In the genomic region with DNA sequence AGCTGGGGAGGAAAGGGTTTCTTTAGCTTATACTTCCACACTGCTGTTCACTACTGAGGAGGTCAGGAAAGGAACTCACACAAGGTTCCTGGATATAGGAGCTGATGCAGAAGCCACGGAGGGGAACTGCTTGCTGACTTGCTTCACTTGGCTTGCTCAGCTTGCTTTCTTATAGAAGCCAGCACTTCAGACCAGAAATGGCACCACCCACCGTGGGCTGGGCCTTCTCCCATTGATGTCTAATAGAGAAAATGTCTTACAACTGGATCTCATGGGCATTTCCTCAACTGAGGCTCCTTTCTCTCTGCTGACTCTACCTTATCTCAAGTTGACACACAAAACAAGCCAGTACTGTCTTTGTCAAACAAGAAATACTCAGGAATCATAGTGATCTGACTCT, we compare ENCODE assay signal across 20 mouse cellular contexts. TPM values are rescaled to one million over a fixed set of nuclear protein-coding genes. Genes with fewer than 3 reads are reported as not detected.
A peak's percentile ranks its signal among the peaks of the same experiment; 100 is the strongest.
DNase-seq lines count a peak whose midpoint lies in the region; ATAC-seq and TF ChIP-seq lines count a peak whose summit lies in the region.
"Had no signal": no experiment of that assay in that cellular context is flagged by ENCODE, and none has a peak within 500 bp of the region (broad histone marks: within the 10 kb centered on the region; RNA-seq: fewer than 3 reads in every experiment).

No protein-coding gene starts in this region.

- no peaks in the 10 kb centered on the region; the same call in 1 of the 2 replicates for H3K36me3 ChIP-seq in liver, embryonic 11.5 days (ENCODE audit: control insufficient read depth, insufficient read depth, low read length)
- peaks cover 3% of the 10 kb centered on the region for H3K36me3 ChIP-seq in liver, embryonic 14.5 days (replicated peaks; ENCODE audit: control insufficient read depth, insufficient read depth, low read depth)
- peaks cover 4% of the 10 kb centered on the region for H3K36me3 ChIP-seq in splenic B cell, adult 2 months (ENCODE audit: control insufficient read depth, insufficient read depth, low read length, poor library complexity, severe bottlenecking)
- no peaks in the 10 kb centered on the region for H3K36me3 ChIP-seq in forebrain, embryonic 11.5 days (ENCODE audit: control insufficient read depth, insufficient read depth, low read length)
- H3K36me3 ChIP-seq: forebrain, embryonic 15.5 days had no signal

- TF ChIP-seq EP300 in liver, embryonic 14.5 days (IDR thresholded peaks at IDR 0.05; ENCODE audit: low read depth), result no peak

- H3K9ac ChIP-seq in liver, embryonic 11.5 days (ENCODE audit: low read depth, low read length), result no peak overlapping the region
- no peak overlapping the region for H3K9ac ChIP-seq in liver, embryonic 14.5 days (replicated peaks)
- no peak overlapping the region for H3K9ac ChIP-seq in forebrain, embryonic 11.5 days (ENCODE audit: low read length)
- H3K9ac ChIP-seq: forebrain, embryonic 15.5 days; heart, embryonic 13.5 days had no signal

- DNase-seq in liver, result peak; percentile 9
- DNase-seq in liver, embryonic 11.5 days (ENCODE audit: low spot score), result no peak
- peak; percentile 9 for DNase-seq in MN1 (ENCODE audit: low spot score)
- DNase-seq in liver, embryonic 14.5 days (ENCODE audit: low read depth in 3 of 3, low spot score in 3 of 3), result no peak
- DNase-seq in splenic B cell, adult 2 months (ENCODE audit: low read depth, low spot score), result peak; percentile 2
- DNase-seq in right cerebral cortex, postnatal 14 days, result no peak
- no peak for DNase-seq in forebrain, embryonic 11.5 days (ENCODE audit: low spot score)
- DNase-seq: adrenal gland, postnatal 14 days; cerebellum, adult 2 months; cerebellum, postnatal 10 days; gastrocnemius, postnatal 36 days; heart, adult 11 months; heart, postnatal 36 days had no signal

- no peaks in the 10 kb centered on the region; the same call in 1 of the 2 replicates for H3K4me1 ChIP-seq in liver, embryonic 11.5 days (replicated peaks; ENCODE audit: control insufficient read depth, insufficient read depth, low read length)
- no peaks in the 10 kb centered on the region; a peak in 1 of 4 replicates for H3K4me1 ChIP-seq in liver, embryonic 14.5 days (replicated peaks; ENCODE audit: control insufficient read depth in 2 of 2, insufficient read depth in 2 of 2, low read length in 1 of 2)
- H3K4me1 ChIP-seq in forebrain, embryonic 11.5 days (replicated peaks; ENCODE audit: control insufficient read depth, insufficient read depth, low read length), result no peaks in the 10 kb centered on the region
- H3K4me1 ChIP-seq: embryonic facial prominence, embryonic 10.5 days; forebrain, embryonic 10.5 days had no signal

- H3K9me3 ChIP-seq in liver, embryonic 11.5 days (ENCODE audit: control insufficient read depth, low read length), result no peaks in the 10 kb centered on the region
- H3K9me3 ChIP-seq in liver, embryonic 14.5 days (ENCODE audit: control insufficient read depth, low read length), result no peaks in the 10 kb centered on the region
- H3K9me3 ChIP-seq in forebrain, embryonic 11.5 days (ENCODE audit: control insufficient read depth, low read length), result no peaks in the 10 kb centered on the region
- H3K9me3 ChIP-seq: embryonic facial prominence, embryonic 10.5 days; forebrain, embryonic 10.5 days; forebrain, embryonic 15.5 days; heart, embryonic 13.5 days had no signal

- ATAC-seq in liver, embryonic 11.5 days (replicated peaks; ENCODE audit: low FRiP score), result no peak
- ATAC-seq in liver, embryonic 14.5 days (ENCODE audit: insufficient read depth), result peak; percentile 33; the same call in 1 of the 2 replicates
- no peak for ATAC-seq in forebrain, embryonic 11.5 days (replicated peaks; ENCODE audit: low FRiP score)
- ATAC-seq in erythroblast, adult 5-6 weeks (replicated peaks; ENCODE audit: low FRiP score, poor library complexity, severe bottlenecking), result no peak
- ATAC-seq: forebrain, embryonic 15.5 days; hindbrain, embryonic 16.5 days had no signal

- no peaks in the 10 kb centered on the region for H3K27me3 ChIP-seq in liver, embryonic 11.5 days (replicated peaks; ENCODE audit: control insufficient read depth, insufficient read depth, low read length)
- H3K27me3 ChIP-seq in liver, embryonic 14.5 days (ENCODE audit: control insufficient read depth, insufficient read depth, low read length), result no peaks in the 10 kb centered on the region
- H3K27me3 ChIP-seq in splenic B cell, adult 2 months (ENCODE audit: control insufficient read depth, insufficient read depth, low read length, poor library complexity, severe bottlenecking), result no peaks in the 10 kb centered on the region
- H3K27me3 ChIP-seq in forebrain, embryonic 11.5 days (ENCODE audit: control insufficient read depth, insufficient read depth, low read length), result no peaks in the 10 kb centered on the region
- H3K27me3 ChIP-seq: forebrain, embryonic 15.5 days; heart, embryonic 13.5 days had no signal

- no peak for TF ChIP-seq CTCF in liver, embryonic 14.5 days (IDR thresholded peaks at IDR 0.05; ENCODE audit: low read depth)

- H3K27ac ChIP-seq in liver, embryonic 11.5 days (ENCODE audit: low read depth, low read length), result no peak overlapping the region
- H3K27ac ChIP-seq in liver, embryonic 14.5 days, result no peak overlapping the region
- H3K27ac ChIP-seq in forebrain, embryonic 11.5 days (ENCODE audit: low read depth, low read length), result no peak overlapping the region
- H3K27ac ChIP-seq: embryonic facial prominence, embryonic 10.5 days; forebrain, embryonic 10.5 days; forebrain, embryonic 15.5 days; heart, embryonic 13.5 days had no signal

- H3K4me2 ChIP-seq in liver, embryonic 11.5 days, result no peak overlapping the region
- H3K4me2 ChIP-seq in liver, embryonic 14.5 days (ENCODE audit: low read depth), result no peak overlapping the region
- H3K4me2 ChIP-seq in forebrain, embryonic 11.5 days (ENCODE audit: low read depth, low read length, severe bottlenecking), result no peak overlapping the region
- H3K4me2 ChIP-seq: forebrain, embryonic 15.5 days; heart, embryonic 13.5 days had no signal

- no peak overlapping the region for H3K4me3 ChIP-seq in liver, embryonic 11.5 days (ENCODE audit: low read depth, low read length)
- no peak overlapping the region for H3K4me3 ChIP-seq in liver, embryonic 14.5 days (ENCODE audit: insufficient read depth in 1 of 2, low read depth in 2 of 2, low read length in 2 of 2)
- no peak overlapping the region for H3K4me3 ChIP-seq in forebrain, embryonic 11.5 days (ENCODE audit: low read depth, low read length)
- H3K4me3 ChIP-seq: embryonic facial prominence, embryonic 10.5 days; erythroblast, embryonic 14.5 days; forebrain, embryonic 10.5 days; forebrain, embryonic 15.5 days; heart, embryonic 13.5 days had no signal

- WGBS in liver, embryonic 11.5 days, result 67% methylated on average over 2 of the region's 2 CpGs
- WGBS in liver, embryonic 14.5 days (ENCODE audit: insufficient replicate concordance), result 38% methylated on average over 2 of the region's 2 CpGs
- 74% methylated on average over 2 of the region's 2 CpGs for WGBS in forebrain, embryonic 11.5 days

RNA-seq across cellular contexts. Expression of gene Setdb2, which starts 6.8 kb away (rescaled TPM):
- polyA plus RNA-seq in liver, embryonic 11.5 days (2014; fragmentation: Nextera tagmentation; extraction: Ambion mirVana), result 13.0 and 13.4 TPM in 2 replicates
- 4.0 and 5.2 TPM in 2 replicates for polyA plus RNA-seq in liver, embryonic 14.5 days (2012; rRNA removed)
- polyA plus RNA-seq in liver, embryonic 14.5 days (2014; fragmentation: Nextera tagmentation; extraction: Ambion mirVana), result 6.9 and 8.4 TPM in 2 replicates
- 12.5 and 12.7 TPM in 2 replicates for polyA plus RNA-seq in forebrain, embryonic 11.5 days (2014; fragmentation: Nextera tagmentation; extraction: Ambion mirVana)
- 10.9 and 16.9 TPM in 2 replicates for total RNA-seq in erythroblast, adult 5-6 weeks (2015; ENCODE audit: low replicate concordance)
- 12.7 and 13.6 TPM in 2 replicates for total RNA-seq in erythroblast, adult 5-6 weeks (2017; ENCODE audit: low replicate concordance)

RNA-seq across cellular contexts. Expression of gene Cab39l, which starts 6.9 kb away (rescaled TPM):
- 47.4 and 54.5 TPM in 2 replicates for polyA plus RNA-seq in liver, embryonic 11.5 days (2014; fragmentation: Nextera tagmentation; extraction: Ambion mirVana)
- polyA plus RNA-seq in liver, embryonic 14.5 days (2012; rRNA removed), result 4.9 and 8.4 TPM in 2 replicates
- polyA plus RNA-seq in liver, embryonic 14.5 days (2014; fragmentation: Nextera tagmentation; extraction: Ambion mirVana), result 29.8 and 30.0 TPM in 2 replicates
- polyA plus RNA-seq in forebrain, embryonic 11.5 days (2014; fragmentation: Nextera tagmentation; extraction: Ambion mirVana), result 43.4 and 47.7 TPM in 2 replicates
- total RNA-seq in erythroblast, adult 5-6 weeks (2015; ENCODE audit: low replicate concordance), result 9.6 and 12.1 TPM in 2 replicates
- 10.8 and 12.4 TPM in 2 replicates for total RNA-seq in erythroblast, adult 5-6 weeks (2017; ENCODE audit: low replicate concordance)

RNA-seq across cellular contexts. Expression of gene Phf11c, which starts 38.7 kb away (rescaled TPM):
- 0.75 and 1.1 TPM in 2 replicates for polyA plus RNA-seq in liver, embryonic 11.5 days (2014; fragmentation: Nextera tagmentation; extraction: Ambion mirVana)
- polyA plus RNA-seq in liver, embryonic 14.5 days (2012; rRNA removed), result 0.60 and 0.78 TPM in 2 replicates
- polyA plus RNA-seq in liver, embryonic 14.5 days (2014; fragmentation: Nextera tagmentation; extraction: Ambion mirVana), result 0.29 and 0.51 TPM in 2 replicates
- polyA plus RNA-seq in forebrain, embryonic 11.5 days (2014; fragmentation: Nextera tagmentation; extraction: Ambion mirVana), result 0.67 and 0.76 TPM in 2 replicates
- total RNA-seq in erythroblast, adult 5-6 weeks (2015; ENCODE audit: low replicate concordance), result 0.96 and 1.3 TPM in 2 replicates
- 1.4 and 2.2 TPM in 2 replicates for total RNA-seq in erythroblast, adult 5-6 weeks (2017; ENCODE audit: low replicate concordance)

Comparison
In these comparisons a context has a peak if more than half of its experiments do, and no peak if none do; other contexts are left out.
1. DNase-seq: peak in liver (single experiment), MN1 (single experiment) and splenic B cell, adult 2 months (single experiment); none in liver, embryonic 11.5 days (single experiment), liver, embryonic 14.5 days (0 of 3), right cerebral cortex, postnatal 14 days (single experiment) and forebrain, embryonic 11.5 days (single experiment).